Mouse (Mus musculus): ENCODE results near the gene Abca17. TPM values are rescaled to one million over a fixed set of nuclear protein-coding genes. Genes with fewer than 3 reads are reported as not detected.

Gene Abca17
- total RNA-seq, 2 experiments from 2014 or later: 0.10 TPM; not detected in 1

- no peak for DNase-seq (ENCODE audit: low spot score in 2 of 2)
Observed at GRCm38 (mm10) chr17:24244061-24244460, 106.8 kb downstream of the Abca17 start.

DNA sequence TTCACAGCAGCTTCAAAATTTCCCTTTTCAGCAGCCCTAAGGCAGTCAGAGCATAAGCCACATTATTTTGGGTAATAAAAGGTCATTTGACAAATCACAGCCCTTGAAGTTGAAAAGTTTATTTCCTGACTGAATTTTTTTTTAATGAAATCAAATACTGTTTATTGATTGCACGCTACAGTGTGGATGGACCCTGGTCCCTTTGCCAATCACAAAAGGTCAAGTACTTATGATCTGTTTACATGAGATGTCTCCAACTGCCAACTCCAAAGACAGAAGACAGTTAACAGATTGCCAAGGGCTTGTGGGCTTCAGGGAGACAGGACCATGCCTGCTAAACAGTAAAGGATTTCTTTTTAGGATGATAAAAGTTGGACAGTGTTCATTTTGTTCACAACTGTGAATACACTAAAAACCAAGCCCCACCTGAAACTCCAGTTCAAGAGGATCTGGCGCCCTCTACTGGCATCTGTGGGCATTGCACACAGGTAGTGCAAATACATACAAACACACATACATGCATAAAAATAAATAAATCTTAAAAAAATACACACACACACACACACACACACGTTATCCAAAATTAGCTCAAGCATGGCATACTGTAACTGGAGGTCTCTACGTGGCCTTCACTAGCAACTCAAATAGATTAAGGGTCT lies 107.4 kb downstream of the Abca17 start:
- DNase-seq (ENCODE audit: low spot score in 2 of 2): peak in 1 of 2 experiments; percentile 40

GRCm38 (mm10) chr17:24236921-24237320 lies 113.9 kb downstream of the Abca17 start:
- no peak for DNase-seq (ENCODE audit: low spot score in 2 of 2)

DNA sequence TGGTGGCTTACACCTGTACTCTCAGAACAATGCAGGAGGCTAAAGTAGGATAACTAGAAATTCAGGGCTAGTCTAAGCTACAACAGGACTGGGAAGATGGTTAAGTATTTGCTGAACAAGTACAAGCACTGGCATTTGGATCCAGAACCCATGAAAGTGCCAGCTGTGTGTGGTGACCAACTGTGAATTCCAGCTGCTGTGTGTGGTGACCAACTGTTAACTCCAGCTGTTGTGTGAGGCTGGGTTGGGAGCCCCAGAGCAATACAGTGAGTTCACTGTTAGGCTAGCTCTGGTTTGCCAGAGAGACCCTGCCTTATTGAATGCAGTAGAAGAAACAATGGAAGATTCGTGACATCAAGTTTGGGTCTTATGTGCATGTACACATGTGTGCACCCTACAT lies 114.4 kb downstream of the Abca17 start:
- no peak for DNase-seq (ENCODE audit: low spot score in 2 of 2)

DNA sequence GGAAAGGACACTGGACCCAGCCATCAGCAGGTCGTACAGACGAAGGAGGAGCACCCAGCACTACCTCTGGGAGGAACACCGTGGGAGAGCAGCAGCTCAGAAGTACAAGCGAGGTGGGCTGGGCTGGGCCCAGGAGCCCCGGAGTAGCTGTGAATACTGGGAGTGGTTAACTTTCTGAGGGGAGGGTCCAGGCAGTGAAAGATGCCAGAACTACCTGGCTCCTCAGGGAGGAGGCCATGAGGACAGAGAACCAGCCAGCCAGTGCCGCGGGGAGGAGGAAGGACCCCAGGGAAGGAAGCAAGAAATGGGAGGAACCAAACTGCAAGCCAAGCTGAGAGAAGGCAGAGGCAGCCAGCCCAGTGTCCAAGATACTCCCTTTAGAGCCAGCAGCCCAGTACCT lies 122.9 kb downstream of the Abca17 start:
- no peak for DNase-seq (ENCODE audit: low spot score in 2 of 2)

DNA sequence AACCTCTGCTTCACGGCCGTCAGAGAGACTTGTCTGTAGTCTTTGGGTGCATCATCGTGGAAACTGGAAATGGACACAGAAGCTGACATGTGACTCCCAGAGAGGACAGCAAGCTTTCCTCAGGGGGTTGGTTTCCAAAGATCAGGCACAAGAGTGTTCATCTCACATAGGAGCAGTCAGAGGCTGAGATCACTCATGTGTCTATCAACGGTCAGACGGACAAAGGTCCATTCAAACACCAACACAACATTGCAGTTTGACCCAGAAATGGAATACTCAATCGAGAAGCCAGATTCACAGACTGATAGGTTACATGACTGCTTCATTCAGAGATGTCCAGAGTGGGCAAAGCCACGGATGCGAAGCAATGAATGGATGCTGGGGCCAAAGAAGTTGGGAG lies 124.1 kb downstream of the Abca17 start:
- DNase-seq (ENCODE audit: low spot score in 2 of 2): no peak

DNA sequence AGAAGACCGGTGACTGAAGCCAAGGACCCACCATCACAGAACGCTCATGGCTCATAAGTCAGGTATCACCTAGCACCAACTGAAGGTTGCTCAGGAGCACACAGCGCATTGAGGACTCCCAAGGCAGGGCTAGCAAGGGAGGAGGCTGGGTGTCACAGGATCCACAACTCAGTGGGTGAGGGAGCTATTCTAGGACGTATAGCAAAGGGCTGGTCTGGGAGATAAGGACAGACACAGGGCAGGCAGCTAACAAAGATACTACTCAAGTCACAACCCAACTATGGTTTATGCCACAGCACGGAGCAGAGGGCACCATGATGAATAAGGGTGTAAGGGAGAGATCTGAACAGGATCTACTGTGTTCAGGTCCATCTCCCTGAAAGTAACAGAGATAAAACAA lies 125.0 kb downstream of the Abca17 start:
- no peak for DNase-seq (ENCODE audit: low spot score in 2 of 2)

- DNase-seq (ENCODE audit: low spot score in 2 of 2): no peak
Observed at GRCm38 (mm10) chr17:24224741-24225140, 126.1 kb downstream of the Abca17 start.

DNA sequence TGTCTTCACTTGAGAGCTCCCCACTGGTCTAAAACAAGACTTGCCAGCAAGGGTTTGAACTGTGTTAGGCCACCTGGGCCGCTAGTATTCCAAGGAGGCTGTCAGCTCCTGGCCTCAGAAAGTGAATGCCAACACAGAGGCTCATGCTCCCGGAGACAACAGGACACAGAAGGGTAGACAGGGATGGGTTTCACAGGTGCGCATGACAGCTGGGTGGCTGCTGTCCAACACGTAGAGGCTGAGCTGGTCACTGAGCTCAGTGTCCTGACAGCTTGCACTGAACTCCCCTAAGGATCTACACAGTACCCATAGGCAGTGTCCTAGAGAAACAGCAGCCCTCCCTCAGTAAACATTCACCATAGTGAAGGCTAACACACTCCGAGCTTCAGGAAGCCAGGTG lies 127.4 kb downstream of the Abca17 start:
- DNase-seq (ENCODE audit: low spot score in 2 of 2): no peak

- no peak for DNase-seq (ENCODE audit: low spot score in 2 of 2)
Observed at GRCm38 (mm10) chr17:24222653-24223052, 128.2 kb downstream of the Abca17 start.

- peak; percentile 86 to 89 for DNase-seq (ENCODE audit: low spot score in 2 of 2)
Observed at GRCm38 (mm10) chr17:24220435-24221411, 130.1 kb downstream of the Abca17 start, which contains the start of gene Tedc2. TSS of gene Tedc2 (minus strand) at chr17:24220851.

GRCm38 (mm10) chr17:24216836-24217235 lies 134.0 kb downstream of the Abca17 start:
- DNase-seq (ENCODE audit: low spot score in 2 of 2): no peak

Small RNA genes within 50 kb of the gene (microRNA-seq; reads per million reads assigned to microRNA genes)
- gene Gm24427 (ENCODE audit: borderline number of aligned reads in 2 of 2): 0 reads per million in 2 experiments
- 1.2 to 2.8 reads per million in 2 experiments for gene Mir5134 (ENCODE audit: borderline number of aligned reads in 2 of 2)
- gene Mir6965 (ENCODE audit: borderline number of aligned reads in 2 of 2): 0 reads per million in 2 experiments

Other genes with a start within 250 kb of the Abca17 start
- gene Pdpk1, start 200.1 kb downstream of the Abca17 start, total RNA-seq (2021): 10 to 100 TPM; 54.4 to 57.5 TPM
- 10 to 100 TPM; 23.8 to 29.2 TPM for gene Amdhd2, start 187.3 kb downstream of the Abca17 start, total RNA-seq (2021)
- gene Atp6v0c, start 181.4 kb downstream of the Abca17 start, total RNA-seq (2021): 100 to 1,000 TPM; 434 to 484 TPM
- gene Tbc1d24, start 145.5 kb downstream of the Abca17 start, total RNA-seq (2021): 10 to 100 TPM; 11.0 to 14.3 TPM
- gene Ntn3, start 141.5 kb downstream of the Abca17 start, total RNA-seq (2021): 1 to 10 TPM; 1.5 to 2.1 TPM
- 1 to 10 TPM; 3.5 to 7.1 TPM for gene Tedc2, start 130.2 kb downstream of the Abca17 start, total RNA-seq (2021)
- gene Ccnf, start 99.6 kb downstream of the Abca17 start, total RNA-seq (2021): 1 to 10 TPM; 2.2 to 2.3 TPM
- gene Abca3, start 882 bp upstream of the Abca17 start, total RNA-seq (2021): 10 to 100 TPM; 23.2 to 27.7 TPM
- gene Rnps1, start 63.5 kb upstream of the Abca17 start, total RNA-seq (2021): 10 to 100 TPM; 61.1 to 82.0 TPM
- gene Eci1, start 75.6 kb upstream of the Abca17 start, total RNA-seq (2021): 100 to 1,000 TPM; 249 to 330 TPM
- gene Dnase1l2, start 92.0 kb upstream of the Abca17 start, total RNA-seq (2021): 1 to 10 TPM; 2.8 to 4.0 TPM
- 10 to 100 TPM; 21.9 to 23.1 TPM for gene E4f1, start 119.2 kb upstream of the Abca17 start, total RNA-seq (2021)
- 10 to 100 TPM; 85.8 to 86.4 TPM for gene Pgp, start 119.3 kb upstream of the Abca17 start, total RNA-seq (2021)
- gene Bricd5, start 122.8 kb upstream of the Abca17 start, total RNA-seq (2021): under 1 TPM; 0.42 to 0.53 TPM
- gene Mlst8, start 128.0 kb upstream of the Abca17 start, total RNA-seq (2021): 10 to 100 TPM; 24.6 to 26.5 TPM
- 10 to 100 TPM; 16.0 to 31.5 TPM for gene Caskin1, start 137.5 kb upstream of the Abca17 start, total RNA-seq (2021)
- gene Traf7, start 176.9 kb upstream of the Abca17 start, total RNA-seq (2021): 100 to 1,000 TPM; 101 to 105 TPM
- 1 to 10 TPM; 1.5 to 2.0 TPM for gene Rab26, start 183.1 kb upstream of the Abca17 start, total RNA-seq (2021)
- gene Pkd1, start 198.8 kb upstream of the Abca17 start, total RNA-seq (2021): 10 to 100 TPM; 37.9 to 38.2 TPM